Mouse (Mus musculus) thymus, postnatal 25 days (tissue): Measurements from ENCODE around the gene Klhl29.

ENCODE experiments used
- DNase-seq: peaks from one replicate; pipeline ENCODE4 v3.0.0; 2022

Gene Klhl29

GRCm38 (mm10) chr12:5292316-5292715 is 83.2 kb downstream of the Klhl29 start:
- no peak for DNase-seq

- no peak for DNase-seq
These were observed 89.9 kb downstream of the Klhl29 start for GRCm38 (mm10) chr12:5285579-5285978.

- DNase-seq = no peak
These were observed 90.5 kb downstream of the Klhl29 start for GRCm38 (mm10) chr12:5284961-5285360.

- DNase-seq = no peak
These were observed 91.8 kb downstream of the Klhl29 start for GRCm38 (mm10) chr12:5283654-5284053.

- DNase-seq = no peak
These were observed 92.9 kb downstream of the Klhl29 start for GRCm38 (mm10) chr12:5282611-5283010.

GRCm38 (mm10) chr12:5279873-5280272 is 95.6 kb downstream of the Klhl29 start:
- DNase-seq = no peak

- DNase-seq = no peak
These were observed 98.5 kb downstream of the Klhl29 start for GRCm38 (mm10) chr12:5277028-5277427.

- DNase-seq = no peak
These were observed 100.0 kb downstream of the Klhl29 start for GRCm38 (mm10) chr12:5275507-5275936.

GRCm38 (mm10) chr12:5274519-5274944 is 101.0 kb downstream of the Klhl29 start:
- no peak for DNase-seq

GRCm38 (mm10) chr12:5273316-5274047 is 102.0 kb downstream of the Klhl29 start:
- DNase-seq = no peak

- DNase-seq = no peak
These were observed 105.0 kb downstream of the Klhl29 start for GRCm38 (mm10) chr12:5270527-5270926.

GRCm38 (mm10) chr12:5269936-5270335 is 105.5 kb downstream of the Klhl29 start:
- no peak for DNase-seq

GRCm38 (mm10) chr12:5269061-5269460 is 106.4 kb downstream of the Klhl29 start:
- no peak for DNase-seq

- DNase-seq = no peak
These were observed 107.3 kb downstream of the Klhl29 start for GRCm38 (mm10) chr12:5268188-5268612.

- DNase-seq = no peak
These were observed 108.0 kb downstream of the Klhl29 start for GRCm38 (mm10) chr12:5267271-5268187.

GRCm38 (mm10) chr12:5266773-5267172 is 108.7 kb downstream of the Klhl29 start:
- DNase-seq = no peak

- DNase-seq = no peak
These were observed 114.0 kb downstream of the Klhl29 start for GRCm38 (mm10) chr12:5261476-5261875.

GRCm38 (mm10) chr12:5258779-5259178 is 116.7 kb downstream of the Klhl29 start:
- no peak for DNase-seq

GRCm38 (mm10) chr12:5257174-5257573 is 118.3 kb downstream of the Klhl29 start:
- no peak for DNase-seq

- no peak for DNase-seq
These were observed 120.4 kb downstream of the Klhl29 start for GRCm38 (mm10) chr12:5255079-5255478.

- DNase-seq = no peak
These were observed 121.1 kb downstream of the Klhl29 start for GRCm38 (mm10) chr12:5254246-5254982.

- DNase-seq = no peak
These were observed 122.0 kb downstream of the Klhl29 start for GRCm38 (mm10) chr12:5253289-5254005.
